Mouse (Mus musculus): Measurements from ENCODE around the gene Fcrlb. TPM values are rescaled to one million over a fixed set of nuclear protein-coding genes. Genes with fewer than 3 reads are reported as not detected.

The Fcrlb gene
- 0.03 and 0.09 TPM in 2 replicates for polyA plus RNA-seq (2012; rRNA removed)

GRCm38 (mm10) chr1:170912891-170913615 is at the start of gene Fcrlb:
Gene Fcrlb (minus strand): TSS chr1:170912941.

GRCm38 (mm10) chr1:170927378-170927777 is 14.6 kb upstream of the Fcrlb start, which contains the start of gene Fcrla:
Gene Fcrla (minus strand): TSS chr1:170927583.

GRCm38 (mm10) chr1:170884978-170885561 is 27.7 kb downstream of the Fcrlb start, which contains the start of the genes Gm26620 and Dusp12:
Gene Gm26620 (plus strand): TSS chr1:170885065.
Gene Dusp12 (minus strand): TSS chr1:170885540.

GRCm38 (mm10) chr1:170867691-170868105 is 45.0 kb downstream of the Fcrlb start, which contains the start of gene Atf6:
Gene Atf6 (minus strand): TSS chr1:170867771.

Other genes starting within 250 kb of the Fcrlb start
- gene Atf6, start 45.2 kb downstream of the Fcrlb start, polyA plus RNA-seq (2012; rRNA removed): 4.7 and 5.5 TPM in 2 replicates
- gene Gm26620, start 27.9 kb downstream of the Fcrlb start, polyA plus RNA-seq (2012; rRNA removed): 0.33 and 0.44 TPM in 2 replicates
- gene Dusp12, start 27.4 kb downstream of the Fcrlb start, polyA plus RNA-seq (2012; rRNA removed): 13.8 and 16.3 TPM in 2 replicates
- gene Fcrla, start 14.6 kb upstream of the Fcrlb start, polyA plus RNA-seq (2012; rRNA removed): 0.21 and 0.35 TPM in 2 replicates
- 2.3 and 3.0 TPM in 2 replicates for gene Fcgr2b, start 63.6 kb upstream of the Fcrlb start, polyA plus RNA-seq (2012; rRNA removed)
- 2.2 and 3.8 TPM in 2 replicates for gene Fcgr4, start 106.0 kb upstream of the Fcrlb start, polyA plus RNA-seq (2012; rRNA removed)
- gene Fcgr3, start 152.0 kb upstream of the Fcrlb start, polyA plus RNA-seq (2012; rRNA removed): 14.0 and 18.2 TPM in 2 replicates
- gene Cfap126, start 201.0 kb upstream of the Fcrlb start, polyA plus RNA-seq (2012; rRNA removed): 2.0 and 2.2 TPM in 2 replicates
- 101 and 123 TPM in 2 replicates for gene Sdhc, start 237.7 kb upstream of the Fcrlb start, polyA plus RNA-seq (2012; rRNA removed)
- gene Mpz, start 237.8 kb upstream of the Fcrlb start, polyA plus RNA-seq (2012; rRNA removed): 0.08 and 0.11 TPM in 2 replicates